Mouse (Mus musculus): ENCODE data around the gene Hipk1.
"Not testable (repeated sequence)": the region's sequence is repeated elsewhere in the genome, so short reads cannot be mapped to it uniquely, and the experiment has no call there.

Gene Hipk1

GRCm38 (mm10) chr3:103792566-103792965 lies 1.2 kb upstream of the Hipk1 start:
- no peak for DNase-seq (ENCODE audit: low read depth, low spot score)

- not testable (repeated sequence) for DNase-seq (ENCODE audit: low read depth, low spot score)
Measured at GRCm38 (mm10) chr3:103792111-103792406, 696 bp upstream of the Hipk1 start.

- DNase-seq (ENCODE audit: low read depth, low spot score): no peak
Measured at GRCm38 (mm10) chr3:103790346-103791145, 817 bp downstream of the Hipk1 start.

GRCm38 (mm10) chr3:103789891-103790345 lies 1.4 kb downstream of the Hipk1 start:
- no peak for DNase-seq (ENCODE audit: low read depth, low spot score)

GRCm38 (mm10) chr3:103789096-103789495 lies 2.3 kb downstream of the Hipk1 start:
- DNase-seq (ENCODE audit: low read depth, low spot score): no peak

GRCm38 (mm10) chr3:103787225-103787624 lies 4.1 kb downstream of the Hipk1 start:
- no peak for DNase-seq (ENCODE audit: low read depth, low spot score)

GRCm38 (mm10) chr3:103782844-103783609 lies 8.3 kb downstream of the Hipk1 start:
- no peak for DNase-seq (ENCODE audit: low read depth, low spot score)

GRCm38 (mm10) chr3:103780777-103781176 lies 10.6 kb downstream of the Hipk1 start:
- DNase-seq (ENCODE audit: low read depth, low spot score): no peak

GRCm38 (mm10) chr3:103780271-103780670 lies 11.1 kb downstream of the Hipk1 start:
- DNase-seq (ENCODE audit: low read depth, low spot score): no peak

- no peak for DNase-seq (ENCODE audit: low read depth, low spot score)
Measured at GRCm38 (mm10) chr3:103779183-103779582, 12.2 kb downstream of the Hipk1 start.

- no peak for DNase-seq (ENCODE audit: low read depth, low spot score)
Measured at GRCm38 (mm10) chr3:103778660-103779059, 12.7 kb downstream of the Hipk1 start.

GRCm38 (mm10) chr3:103777940-103778339 lies 13.4 kb downstream of the Hipk1 start:
- no peak for DNase-seq (ENCODE audit: low read depth, low spot score)

GRCm38 (mm10) chr3:103774009-103774408 lies 17.4 kb downstream of the Hipk1 start:
- DNase-seq (ENCODE audit: low read depth, low spot score): no peak

GRCm38 (mm10) chr3:103773508-103773907 lies 17.9 kb downstream of the Hipk1 start:
- DNase-seq (ENCODE audit: low read depth, low spot score): no peak

GRCm38 (mm10) chr3:103772846-103773245 lies 18.5 kb downstream of the Hipk1 start:
- DNase-seq (ENCODE audit: low read depth, low spot score): no peak

GRCm38 (mm10) chr3:103771531-103772130 lies 19.7 kb downstream of the Hipk1 start:
- no peak for DNase-seq (ENCODE audit: low read depth, low spot score)

- no peak for DNase-seq (ENCODE audit: low read depth, low spot score)
Measured at GRCm38 (mm10) chr3:103766789-103767188, 24.6 kb downstream of the Hipk1 start.

GRCm38 (mm10) chr3:103759261-103759970 lies 31.9 kb downstream of the Hipk1 start:
- DNase-seq (ENCODE audit: low read depth, low spot score): no peak

- DNase-seq (ENCODE audit: low read depth, low spot score): no peak
Measured at GRCm38 (mm10) chr3:103758456-103758855, 32.9 kb downstream of the Hipk1 start.

GRCm38 (mm10) chr3:103756920-103757319 lies 34.4 kb downstream of the Hipk1 start:
- no peak for DNase-seq (ENCODE audit: low read depth, low spot score)

- DNase-seq (ENCODE audit: low read depth, low spot score): no peak
Measured at GRCm38 (mm10) chr3:103755351-103755750, 36.0 kb downstream of the Hipk1 start.

GRCm38 (mm10) chr3:103751558-103751957 lies 39.8 kb downstream of the Hipk1 start:
- DNase-seq (ENCODE audit: low read depth, low spot score): no peak
